Mouse (Mus musculus) embryonic fibroblast, embryonic 13.5 days (primary cell): Measurements from ENCODE around the gene Ccdc180.

ENCODE experiments used
- CTCF ChIP-seq: IDR thresholded peaks from 2 replicates; pipeline ENCODE4 v1.5.1; 2011; ENCODE audit warnings: mild to moderate bottlenecking, control low read depth, low read length, moderate library complexity, borderline replicate concordance; ENCODE audit not compliant: insufficient read depth
- POLR2A ChIP-seq: IDR thresholded peaks from 2 replicates; pipeline ENCODE4 v1.6.1; 2011; ENCODE audit warnings: low read depth, mild to moderate bottlenecking, control low read depth, low read length, moderate library complexity

DNA sequence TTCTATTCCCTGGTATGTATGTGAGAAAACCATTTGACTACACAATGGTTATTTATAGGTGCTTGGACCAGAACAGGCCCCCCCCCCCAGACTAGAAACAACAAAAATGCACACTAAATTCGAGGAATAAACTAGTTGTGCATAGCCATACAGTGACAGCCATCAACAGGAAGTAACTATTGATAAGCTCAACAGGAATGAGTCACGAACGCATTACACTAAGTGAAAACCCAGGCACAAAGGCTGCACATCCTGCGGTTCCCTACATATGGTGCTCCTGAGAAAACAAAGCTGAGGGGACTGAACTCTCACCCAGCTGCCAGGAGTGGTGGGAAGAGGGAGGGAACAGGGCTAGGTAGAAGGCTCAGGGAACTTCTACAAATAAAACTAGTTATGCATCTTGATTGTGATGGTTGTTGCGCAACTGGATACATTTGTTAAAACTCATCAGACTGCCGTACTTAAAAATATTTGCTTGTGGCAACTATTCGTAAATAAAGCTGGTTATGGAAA lies 80.0 kb downstream of the Ccdc180 start:
- TF ChIP-seq POLR2A = no peak
- no peak for TF ChIP-seq CTCF
